Mouse (Mus musculus) right cerebral cortex, postnatal 10 days (tissue): ENCODE measurements at regions not wholly inside any gene's neighbourhood (a gene's known extent, or its start where the extent isn't known, plus 50 kb on each side); places are given as distances from the start of the nearest gene placed in this dataset.

Experiments used
- DNase-seq, 2 experiments: peaks; one replicate each; pipeline ENCODE4 v3.0.0; 2021; ENCODE audit warnings: low spot score in 2 of 2

DNA sequence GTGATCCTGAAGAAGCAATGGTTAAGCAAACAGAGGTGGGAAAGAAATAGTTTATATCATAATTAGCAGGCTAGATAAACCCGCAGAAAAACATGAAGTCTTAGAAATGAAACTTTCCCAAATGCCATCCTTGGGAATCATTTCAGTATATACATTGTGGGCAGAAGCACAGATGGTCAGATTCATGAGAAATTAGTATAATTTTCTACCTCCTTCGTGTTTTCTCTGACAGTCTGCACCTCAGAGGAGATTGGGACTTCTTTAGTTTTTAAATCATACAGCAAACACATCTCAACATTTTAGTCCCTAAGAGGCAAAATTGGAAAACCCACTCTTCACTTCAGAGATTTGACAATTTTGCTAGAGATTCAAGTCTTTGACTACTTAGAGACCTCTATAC, 786.6 kb upstream of the Celf2 start:
- DNase-seq = no peak

DNA sequence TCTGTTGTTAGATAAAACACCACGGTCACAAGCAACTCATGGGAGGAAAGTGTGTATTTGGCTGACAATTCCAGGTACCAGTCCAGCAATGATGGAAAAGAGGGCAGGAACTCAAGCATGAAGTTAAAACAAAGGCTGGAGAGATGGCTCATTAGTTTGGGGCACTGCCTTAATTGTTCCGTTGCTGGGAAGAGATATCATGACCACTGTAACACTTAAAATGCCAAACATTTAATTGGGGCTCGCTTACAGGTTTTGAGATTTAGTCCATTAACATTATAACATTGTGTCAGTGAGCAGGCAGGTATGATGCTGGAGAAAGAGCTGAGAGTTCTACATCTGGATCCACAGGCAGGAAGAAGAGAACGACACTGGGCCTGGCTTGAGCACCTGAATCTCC, 782.0 kb upstream of the Celf2 start:
- no peak for DNase-seq

DNA sequence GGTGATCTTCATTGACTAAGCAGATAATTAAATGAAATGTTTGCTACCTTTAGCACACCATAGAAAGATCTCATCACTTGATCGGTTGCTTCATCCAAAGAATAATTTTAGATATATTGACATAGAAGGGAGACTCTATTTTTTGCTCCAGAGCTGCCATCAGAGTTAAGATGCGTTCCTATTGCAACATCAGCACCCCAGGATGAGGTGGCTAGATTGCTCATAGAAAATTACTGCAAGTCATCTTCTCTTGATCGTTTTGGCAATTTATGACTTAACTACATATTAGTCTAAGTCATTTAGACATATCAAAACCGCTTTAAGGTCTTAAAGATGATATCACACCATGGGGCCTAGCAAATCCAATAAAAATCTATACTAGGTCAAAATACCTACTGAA, 778.0 kb upstream of the Celf2 start:
- no peak for DNase-seq

DNA sequence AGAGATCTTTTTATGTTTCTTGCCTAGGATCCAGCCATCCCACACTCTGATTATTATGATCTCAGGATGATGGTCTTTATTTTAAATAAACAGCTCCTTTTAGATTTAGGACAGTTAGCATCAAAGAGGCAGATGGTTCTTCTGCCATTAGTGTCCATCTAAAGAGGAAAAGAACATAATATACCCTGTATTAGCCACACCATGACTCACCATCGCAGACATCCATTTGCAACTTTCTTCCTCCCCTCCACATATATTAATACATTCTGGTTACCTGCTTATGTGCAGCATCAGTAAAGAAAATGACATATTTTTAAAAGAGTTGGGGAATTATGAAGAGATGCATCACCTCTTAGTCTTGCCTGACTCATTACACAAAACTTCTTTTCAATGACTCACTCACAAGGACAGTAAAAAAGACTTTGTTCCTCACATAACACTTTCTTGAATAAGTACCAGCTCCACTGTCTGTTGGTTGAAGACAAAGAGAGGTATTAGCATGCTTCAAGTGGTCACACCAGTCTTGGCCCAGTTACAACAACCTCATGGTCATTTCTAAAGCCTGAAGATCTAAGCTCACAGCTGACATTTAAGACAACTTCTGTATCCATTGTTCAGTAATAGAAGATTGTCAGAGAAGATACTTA, 766.9 kb upstream of the Celf2 start:
- DNase-seq = no peak
